Mouse (Mus musculus) hindbrain, embryonic 11.5 days (tissue): ENCODE results near the gene Spsb4. TPM values are rescaled to one million over a fixed set of nuclear protein-coding genes. Genes with fewer than 3 reads are reported as not detected.

Source experiments
- ATAC-seq: fragments of 200-750 bp; cut with Nextera tagmentation; 2 replicates; pipeline ENCODE4 v1.8.0; 2017; ENCODE audit warnings: mild to moderate bottlenecking, moderate TSS enrichment, moderate library complexity; ENCODE audit not compliant: low FRiP score
- DNase-seq: peaks from one replicate; pipeline ENCODE4 v3.0.0-alpha.2; 2015; ENCODE audit warnings: low spot score
- H3K27ac ChIP-seq: fragments of 300-500 bp; sonication (generic); 2 replicates; pipeline ENCODE4 v1.5.1; 2014; ENCODE audit warnings: mild to moderate bottlenecking, low read depth, low read length
- H3K27me3 ChIP-seq: fragments of 300-500 bp; sonication (generic); 2 replicates; pipeline ENCODE4 v1.6.1; 2014; ENCODE audit warnings: mild to moderate bottlenecking, low read length, moderate library complexity, mixed read lengths; ENCODE audit not compliant: control insufficient read depth, insufficient read depth
- H3K36me3 ChIP-seq: fragments of 300-500 bp; sonication (generic); 2 replicates; pipeline ENCODE4 v1.6.1; 2014; ENCODE audit warnings: mild to moderate bottlenecking, low read length, moderate library complexity, mixed read lengths; ENCODE audit not compliant: control insufficient read depth, insufficient read depth
- H3K4me1 ChIP-seq: fragments of 300-500 bp; sonication (generic); replicated peaks from 2 replicates; pipeline ENCODE4 v1.6.1; 2014; ENCODE audit warnings: low read length, mixed read lengths; ENCODE audit not compliant: control insufficient read depth, insufficient read depth
- H3K4me2 ChIP-seq: fragments of 300-500 bp; sonication (generic); replicated peaks from 2 replicates; pipeline ENCODE4 v1.6.1; 2014; ENCODE audit warnings: mild to moderate bottlenecking, low read depth, low read length
- H3K4me3 ChIP-seq: fragments of 300-500 bp; sonication (generic); 2 replicates; pipeline ENCODE4 v1.5.1; 2014; ENCODE audit warnings: low read depth, low read length
- H3K9ac ChIP-seq: fragments of 300-500 bp; sonication (generic); 2 replicates; pipeline ENCODE4 v1.6.1; 2014; ENCODE audit warnings: low read depth, low read length
- H3K9me3 ChIP-seq: fragments of 300-500 bp; sonication (generic); 2 replicates; pipeline ENCODE4 v1.6.1; 2016; ENCODE audit warnings: low read length; ENCODE audit not compliant: control insufficient read depth
- WGBS: fragments of 180-500 bp; shearing (Covaris S2); extraction: QIAGEN DNeasy Blood & Tissue Kit; methylation state at CpG from one replicate; pipeline ENCODE4 v1.1.7; 2014; 5-methylcytosine and 5-hydroxymethylcytosine counted together
- polyA plus RNA-seq: library from polyadenylated mRNA; unstranded; fragments of >200 nt; fragmentation: Nextera tagmentation; extraction: Ambion mirVana; gene quantifications from 2 replicates; pipeline ENCODE4 v1.2.1, GENCODE M21; 2014

Gene Spsb4
- polyA plus RNA-seq, 1 experiment from 2014 or later: 85.4 TPM

GRCm38 (mm10) chr9:96899004-96899403 is 119.6 kb downstream of the Spsb4 start:
- Histone ChIP-seq H3K27me3 (no peaks in the 10 kb centered on the region), H3K27ac (no peak overlapping the region), H3K4me2 (no peak overlapping the region), H3K4me3 (no peak overlapping the region), H3K9me3 (no peaks in the 10 kb centered on the region), H3K9ac (no peak overlapping the region), H3K36me3 (no peaks in the 10 kb centered on the region), H3K4me1 (no peaks in the 10 kb centered on the region)
- DNase-seq: no peak
- no peak for ATAC-seq

GRCm38 (mm10) chr9:96896690-96897089 is 122.0 kb downstream of the Spsb4 start:
- peaks cover 6% of the 10 kb centered on the region for H3K4me1 ChIP-seq
- no peak overlapping the region for H3K4me2 ChIP-seq
- H3K27ac ChIP-seq: no peak overlapping the region
- WGBS: 91% methylated on average over 1 of the region's 1 CpGs
- H3K36me3 ChIP-seq: no peaks in the 10 kb centered on the region
- H3K4me3 ChIP-seq: no peak overlapping the region
- no peak overlapping the region for H3K9ac ChIP-seq
- no peaks in the 10 kb centered on the region for H3K27me3 ChIP-seq
- ATAC-seq (no peak), DNase-seq (no peak)
- H3K9me3 ChIP-seq: no peaks in the 10 kb centered on the region

- Histone ChIP-seq H3K9me3 (no peaks in the 10 kb centered on the region), H3K36me3 (no peaks in the 10 kb centered on the region), H3K4me2 (no peak overlapping the region), H3K27ac (no peak overlapping the region), H3K27me3 (no peaks in the 10 kb centered on the region), H3K9ac (no peak overlapping the region), H3K4me1 (peaks cover 9% of the 10 kb centered on the region), H3K4me3 (no peak overlapping the region)
- DNase-seq (no peak), ATAC-seq (no peak)
- 28% methylated on average over 5 of the region's 5 CpGs for WGBS
Observed at GRCm38 (mm10) chr9:96893582-96893981, 125.1 kb downstream of the Spsb4 start.

Other genes starting within 250 kb of the Spsb4 start
- gene Pxylp1, start 126.2 kb downstream of the Spsb4 start, polyA plus RNA-seq: 40.3 and 44.1 TPM in 2 replicates
- gene Slc25a36, start 92.3 kb upstream of the Spsb4 start, polyA plus RNA-seq: 79.1 and 91.0 TPM in 2 replicates